Mouse (Mus musculus) heart, embryonic 10.5 days (tissue): ENCODE results near the gene Ctnnd2. TPM values are rescaled to one million over a fixed set of nuclear protein-coding genes. Genes with fewer than 3 reads are reported as not detected.

Source experiments
- DNase-seq: peaks from one replicate; pipeline ENCODE4 v3.0.0-alpha.2; 2017; ENCODE audit warnings: low spot score
- H3K27ac ChIP-seq: fragments of 300-500 bp; sonication (generic); 2 replicates; pipeline ENCODE4 v1.5.1; 2016; ENCODE audit warnings: mild to moderate bottlenecking
- H3K27me3 ChIP-seq: fragments of 300-500 bp; sonication (generic); 2 replicates; pipeline ENCODE4 v1.6.1; 2016; ENCODE audit warnings: mild to moderate bottlenecking; ENCODE audit not compliant: poor library complexity, insufficient read depth, severe bottlenecking
- H3K36me3 ChIP-seq: fragments of 300-500 bp; sonication (generic); 2 replicates; pipeline ENCODE4 v1.6.1; 2016; ENCODE audit warnings: mild to moderate bottlenecking, moderate library complexity
- H3K4me1 ChIP-seq: fragments of 300-500 bp; sonication (generic); 2 replicates; pipeline ENCODE4 v1.6.1; 2016; ENCODE audit warnings: mild to moderate bottlenecking
- H3K4me3 ChIP-seq: fragments of 300-500 bp; sonication (generic); 2 replicates; pipeline ENCODE4 v1.5.1; 2016; ENCODE audit warnings: mild to moderate bottlenecking, moderate library complexity
- H3K9me3 ChIP-seq: fragments of 300-500 bp; sonication (generic); 2 replicates; pipeline ENCODE4 v1.6.1; 2016; ENCODE audit warnings: mild to moderate bottlenecking, moderate library complexity
- WGBS: fragments of 180-500 bp; shearing (Covaris S2); methylation state at CpG from one replicate; pipeline ENCODE4 v1.1.7; 2016; 5-methylcytosine and 5-hydroxymethylcytosine counted together
- polyA plus RNA-seq: library from polyadenylated mRNA; unstranded; fragments of >200 nt; fragmentation: Nextera tagmentation; extraction: Ambion mirVana; gene quantifications from 2 replicates; pipeline ENCODE4 v1.2.1, GENCODE M21; 2016

Gene Ctnnd2
- polyA plus RNA-seq, 1 experiment from 2014 or later, result 4.2 TPM

GRCm38 (mm10) chr15:30371151-30371550, 198.8 kb downstream of the Ctnnd2 start:
- WGBS, result 75% methylated on average over 2 of the region's 2 CpGs
- H3K27me3 ChIP-seq, result no peaks in the 10 kb centered on the region
- H3K27ac ChIP-seq, result no peak overlapping the region
- no peaks in the 10 kb centered on the region for H3K4me1 ChIP-seq
- no peaks in the 10 kb centered on the region for H3K9me3 ChIP-seq
- H3K4me3 ChIP-seq, result no peak overlapping the region
- no peak for DNase-seq
- no peaks in the 10 kb centered on the region for H3K36me3 ChIP-seq

GRCm38 (mm10) chr15:30373654-30374215, 201.3 kb downstream of the Ctnnd2 start:
- H3K36me3 ChIP-seq, result no peaks in the 10 kb centered on the region
- WGBS, result 79% methylated on average over 6 of the region's 6 CpGs

GRCm38 (mm10) chr15:30374907-30375306, 202.5 kb downstream of the Ctnnd2 start:
- H3K36me3 ChIP-seq, result no peaks in the 10 kb centered on the region
- no peaks in the 10 kb centered on the region for H3K4me1 ChIP-seq
- H3K4me3 ChIP-seq, result no peak overlapping the region
- no peak for DNase-seq
- no peaks in the 10 kb centered on the region for H3K27me3 ChIP-seq
- 89% methylated on average over 5 of the region's 5 CpGs for WGBS
- H3K27ac ChIP-seq, result no peak overlapping the region
- H3K9me3 ChIP-seq, result no peaks in the 10 kb centered on the region

More at GRCm38 (mm10) chr15:30373654-30374215, 201.3 kb downstream of the Ctnnd2 start:
- Histone ChIP-seq H3K27me3 (no peaks in the 10 kb centered on the region), H3K4me3 (no peak overlapping the region), H3K4me1 (no peaks in the 10 kb centered on the region), H3K27ac (no peak overlapping the region), H3K9me3 (no peaks in the 10 kb centered on the region)
- no peak for DNase-seq

GRCm38 (mm10) chr15:30383075-30383842, 210.9 kb downstream of the Ctnnd2 start:
- H3K27me3 ChIP-seq, result no peaks in the 10 kb centered on the region
- WGBS, result 22% methylated on average over 9 of the region's 9 CpGs
- H3K4me1 ChIP-seq, result peaks cover 6% of the 10 kb centered on the region; the same call in 1 of the 2 replicates
- no peak overlapping the region for H3K27ac ChIP-seq
- H3K36me3 ChIP-seq, result no peaks in the 10 kb centered on the region
- H3K9me3 ChIP-seq, result no peaks in the 10 kb centered on the region
- DNase-seq, result no peak
- H3K4me3 ChIP-seq, result no peak overlapping the region

GRCm38 (mm10) chr15:30384386-30384785, 212.0 kb downstream of the Ctnnd2 start:
- DNase-seq, result no peak
- Histone ChIP-seq H3K9me3 (no peaks in the 10 kb centered on the region), H3K27ac (no peak overlapping the region), H3K36me3 (no peaks in the 10 kb centered on the region), H3K4me3 (no peak overlapping the region), H3K4me1 (peaks cover 6% of the 10 kb centered on the region; the same call in 1 of the 2 replicates), H3K27me3 (no peaks in the 10 kb centered on the region)
- WGBS, result 79% methylated on average over 5 of the region's 5 CpGs

GRCm38 (mm10) chr15:30386489-30386888, 214.1 kb downstream of the Ctnnd2 start:
- Histone ChIP-seq H3K4me3 (no peak overlapping the region), H3K27me3 (no peaks in the 10 kb centered on the region), H3K27ac (no peak overlapping the region), H3K4me1 (peaks cover 6% of the 10 kb centered on the region; the same call in 1 of the 2 replicates), H3K36me3 (no peaks in the 10 kb centered on the region), H3K9me3 (no peaks in the 10 kb centered on the region)
- no peak for DNase-seq

- WGBS, result 40% methylated on average over 6 of the region's 6 CpGs
- H3K4me1 ChIP-seq, result peaks cover 6% of the 10 kb centered on the region; the same call in 1 of the 2 replicates
- no peak for DNase-seq
- no peaks in the 10 kb centered on the region for H3K9me3 ChIP-seq
- H3K4me3 ChIP-seq, result no peak overlapping the region
- no peaks in the 10 kb centered on the region for H3K36me3 ChIP-seq
- H3K27ac ChIP-seq, result no peak overlapping the region
- no peaks in the 10 kb centered on the region for H3K27me3 ChIP-seq
Observed at GRCm38 (mm10) chr15:30387244-30387643, 214.9 kb downstream of the Ctnnd2 start.

- H3K9me3 ChIP-seq, result no peaks in the 10 kb centered on the region
- H3K27me3 ChIP-seq, result no peaks in the 10 kb centered on the region
- H3K36me3 ChIP-seq, result no peaks in the 10 kb centered on the region
- no peaks in the 10 kb centered on the region for H3K4me1 ChIP-seq
- DNase-seq, result no peak
- WGBS, result 94% methylated on average over 4 of the region's 4 CpGs
- H3K4me3 ChIP-seq, result no peak overlapping the region
- no peak overlapping the region for H3K27ac ChIP-seq
Observed at GRCm38 (mm10) chr15:30401111-30401510, 228.7 kb downstream of the Ctnnd2 start.

- Histone ChIP-seq H3K4me1 (no peaks in the 10 kb centered on the region), H3K27me3 (no peaks in the 10 kb centered on the region), H3K9me3 (no peaks in the 10 kb centered on the region), H3K4me3 (no peak overlapping the region), H3K27ac (no peak overlapping the region), H3K36me3 (no peaks in the 10 kb centered on the region)
- 3% methylated on average over 1 of the region's 1 CpGs for WGBS
- no peak for DNase-seq
Observed at GRCm38 (mm10) chr15:30406254-30406653, 233.9 kb downstream of the Ctnnd2 start.

GRCm38 (mm10) chr15:30423146-30423545, 250.8 kb downstream of the Ctnnd2 start:
- WGBS, result 85% methylated on average over 5 of the region's 5 CpGs

GRCm38 (mm10) chr15:30424290-30424689, 251.9 kb downstream of the Ctnnd2 start:
- Histone ChIP-seq H3K9me3 (no peaks in the 10 kb centered on the region), H3K4me1 (no peaks in the 10 kb centered on the region), H3K27me3 (no peaks in the 10 kb centered on the region), H3K36me3 (no peaks in the 10 kb centered on the region), H3K4me3 (no peak overlapping the region), H3K27ac (no peak overlapping the region)
- 63% methylated on average over 9 of the region's 9 CpGs for WGBS
- DNase-seq, result no peak

More at GRCm38 (mm10) chr15:30423146-30423545, 250.8 kb downstream of the Ctnnd2 start:
- Histone ChIP-seq H3K27ac (no peak overlapping the region), H3K9me3 (no peaks in the 10 kb centered on the region), H3K36me3 (no peaks in the 10 kb centered on the region), H3K27me3 (no peaks in the 10 kb centered on the region), H3K4me3 (no peak overlapping the region), H3K4me1 (no peaks in the 10 kb centered on the region)
- no peak for DNase-seq

- Histone ChIP-seq H3K27me3 (no peaks in the 10 kb centered on the region), H3K9me3 (no peaks in the 10 kb centered on the region), H3K36me3 (no peaks in the 10 kb centered on the region), H3K4me3 (no peak overlapping the region), H3K27ac (no peak overlapping the region), H3K4me1 (no peaks in the 10 kb centered on the region)
- 30% methylated on average over 2 of the region's 2 CpGs for WGBS
- no peak for DNase-seq
Observed at GRCm38 (mm10) chr15:30427342-30427741, 254.9 kb downstream of the Ctnnd2 start.

GRCm38 (mm10) chr15:30439045-30439444, 266.7 kb downstream of the Ctnnd2 start:
- WGBS, result 74% methylated on average over 5 of the region's 5 CpGs
- no peaks in the 10 kb centered on the region for H3K36me3 ChIP-seq
- H3K9me3 ChIP-seq, result no peaks in the 10 kb centered on the region
- H3K4me3 ChIP-seq, result no peak overlapping the region
- no peaks in the 10 kb centered on the region for H3K4me1 ChIP-seq
- H3K27ac ChIP-seq, result no peak overlapping the region
- no peak for DNase-seq
- H3K27me3 ChIP-seq, result no peaks in the 10 kb centered on the region
